Comparison of ENCODE assay signal across 27 mouse cellular contexts in the genomic region with DNA sequence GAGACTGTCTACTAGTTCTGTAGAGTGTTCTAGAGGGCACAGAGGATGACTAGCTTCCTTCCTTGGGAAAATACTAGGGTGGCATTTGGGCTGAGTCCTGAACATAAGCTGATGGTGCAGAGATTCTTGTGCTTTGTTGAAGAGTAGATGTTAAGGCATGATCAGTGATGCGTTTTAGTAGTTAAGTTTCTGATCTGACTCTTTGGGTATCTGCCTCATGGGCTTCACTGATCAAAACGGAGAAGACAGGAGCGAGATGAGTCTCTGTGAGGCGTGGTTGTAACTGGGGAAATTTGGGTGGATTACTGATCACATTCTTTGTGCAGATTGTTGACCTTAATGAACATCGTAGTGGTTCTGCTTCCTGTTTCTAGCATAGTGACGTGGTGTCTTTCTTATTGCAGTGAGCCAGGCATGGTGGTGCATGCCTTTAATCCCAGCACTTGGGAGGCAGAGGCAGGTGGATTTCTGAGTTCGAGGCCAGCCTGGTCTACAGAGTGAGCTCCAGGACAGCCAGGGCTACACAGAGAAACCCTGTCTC. TPM values are rescaled to one million over a fixed set of nuclear protein-coding genes. Genes with fewer than 3 reads are reported as not detected.
DNase-seq lines count a peak whose midpoint lies in the region; ATAC-seq lines count a peak whose summit lies in the region.
"Had no signal": no experiment of that assay in that cellular context is flagged by ENCODE, and none has a peak within 500 bp of the region (broad histone marks: within the 10 kb centered on the region; RNA-seq: fewer than 3 reads in every experiment).

No protein-coding gene starts in this region.

- peak; percentile 66 for ATAC-seq in activated CD4-positive, CD25-positive, alpha-beta regulatory T cell, adult 4 months
- peak; percentile 76 for ATAC-seq in inflammation-experienced regulatory T-cells, adult 6 months
- no peak for ATAC-seq in forebrain, embryonic 12.5 days (ENCODE audit: low FRiP score)
- ATAC-seq: forebrain, embryonic 14.5 days; forebrain, postnatal 0 days; hindbrain, postnatal 0 days; intestine, embryonic 15.5 days had no signal

- no peaks in the 10 kb centered on the region for H3K9me3 ChIP-seq in forebrain, embryonic 12.5 days
- H3K9me3 ChIP-seq in embryonic facial prominence, embryonic 10.5 days = no peaks in the 10 kb centered on the region
- H3K9me3 ChIP-seq: forebrain, embryonic 10.5 days; heart, embryonic 12.5 days; heart, embryonic 15.5 days; intestine, embryonic 15.5 days had no signal

- H3K9ac ChIP-seq in forebrain, embryonic 12.5 days = no peak overlapping the region
- H3K9ac ChIP-seq: forebrain, postnatal 0 days; heart, embryonic 12.5 days; heart, embryonic 15.5 days; hindbrain, embryonic 14.5 days; intestine, embryonic 15.5 days had no signal

- H3K27me3 ChIP-seq in forebrain, embryonic 12.5 days = no peaks in the 10 kb centered on the region
- no peaks in the 10 kb centered on the region for H3K27me3 ChIP-seq in embryonic facial prominence, embryonic 10.5 days (replicated peaks; ENCODE audit: low read depth, poor library complexity, severe bottlenecking)
- H3K27me3 ChIP-seq: heart, embryonic 12.5 days; heart, embryonic 15.5 days; intestine, embryonic 15.5 days had no signal

- no peak overlapping the region for H3K4me2 ChIP-seq in forebrain, embryonic 12.5 days
- H3K4me2 ChIP-seq: heart, embryonic 12.5 days; heart, embryonic 15.5 days; hindbrain, embryonic 14.5 days; intestine, embryonic 15.5 days had no signal

- no peak overlapping the region for H3K27ac ChIP-seq in forebrain, embryonic 12.5 days
- H3K27ac ChIP-seq in embryonic facial prominence, embryonic 10.5 days (replicated peaks) = no peak overlapping the region
- H3K27ac ChIP-seq: forebrain, embryonic 10.5 days; heart, embryonic 15.5 days; hindbrain, embryonic 14.5 days; hindbrain, postnatal 0 days; intestine, embryonic 15.5 days had no signal

- peaks cover 5% of the 10 kb centered on the region; the same call in 1 of the 2 replicates for H3K4me1 ChIP-seq in forebrain, embryonic 12.5 days
- no peaks in the 10 kb centered on the region; the same call in 1 of the 2 replicates for H3K4me1 ChIP-seq in embryonic facial prominence, embryonic 10.5 days
- H3K4me1 ChIP-seq: intestine, embryonic 15.5 days had no signal

- peak; percentile 23 for DNase-seq in CD4-positive, CD25-positive, alpha-beta regulatory T cell, adult 2 months (ENCODE audit: low read depth, low spot score)
- DNase-seq in embryonic facial prominence, embryonic 10.5 days (ENCODE audit: low spot score) = no peak
- no peak for DNase-seq in gastrocnemius, adult 18-20 months (ENCODE audit: low spot score)
- DNase-seq: adrenal gland, adult 8-10 months; adrenal gland, postnatal 25 days; cerebellum, adult 11-12 months; cerebellum, adult 8-10 months; cerebellum, postnatal 10 days; cerebellum, postnatal 36 days; embryo, embryonic 11 days; forebrain, postnatal 0 days; gastrocnemius, postnatal 10 days; gastrocnemius, postnatal 36 days; heart, adult 18-20 months; heart, postnatal 14 days; heart, postnatal 4 days; kidney, adult 11 months had no signal

- H3K36me3 ChIP-seq in forebrain, embryonic 12.5 days (replicated peaks) = peaks cover under 1% of the 10 kb centered on the region; the same call in 1 of the 2 replicates
- H3K36me3 ChIP-seq in embryonic facial prominence, embryonic 10.5 days (replicated peaks) = peaks cover 54% of the 10 kb centered on the region
- H3K36me3 ChIP-seq: heart, embryonic 15.5 days; intestine, embryonic 15.5 days had no signal

- H3K4me3 ChIP-seq in forebrain, embryonic 12.5 days (replicated peaks) = no peak overlapping the region
- no peak overlapping the region for H3K4me3 ChIP-seq in embryonic facial prominence, embryonic 10.5 days
- H3K4me3 ChIP-seq: forebrain, embryonic 10.5 days; heart, embryonic 12.5 days; heart, embryonic 15.5 days; intestine, embryonic 15.5 days had no signal

- WGBS in forebrain, embryonic 12.5 days = 93% methylated on average over 7 of the region's 7 CpGs
- 90% methylated on average over 7 of the region's 7 CpGs for WGBS in embryonic facial prominence, embryonic 10.5 days

RNA-seq across cellular contexts. Expression of a gene that starts 7.4 kb away (rescaled TPM):
- polyA plus RNA-seq in activated CD4-positive, CD25-positive, alpha-beta regulatory T cell, adult 4 months (2017; shearing (Covaris generic)) = 10 to 100 TPM; 35.1 to 41.6 TPM
- polyA plus RNA-seq in inflammation-experienced regulatory T-cells, adult 6 months (2017; shearing (Covaris generic)) = 10 to 100 TPM; 26.4 to 47.1 (median 37.0) TPM
- 82.8 and 86.9 TPM in 2 replicates for polyA plus RNA-seq in forebrain, embryonic 12.5 days (2016; fragmentation: Nextera tagmentation; extraction: Ambion mirVana)
- polyA plus RNA-seq in embryonic facial prominence, embryonic 10.5 days (2016; fragmentation: Nextera tagmentation; extraction: Ambion mirVana) = 93.3 and 103 TPM in 2 replicates
- 10 to 100 TPM; 12.2 to 12.4 TPM for total RNA-seq in gastrocnemius, adult 18-20 months (2021)

RNA-seq across cellular contexts. Expression of a gene that starts 7.4 kb away (rescaled TPM):
- polyA plus RNA-seq in activated CD4-positive, CD25-positive, alpha-beta regulatory T cell, adult 4 months (2017; shearing (Covaris generic)) = 10 to 100 TPM; 82.4 to 97.3 TPM
- polyA plus RNA-seq in inflammation-experienced regulatory T-cells, adult 6 months (2017; shearing (Covaris generic)) = 100 to 1,000 TPM in 2 of 3 experiments, 10 to 100 TPM in 1; 67.1 to 132 (median 104) TPM
- 169 and 172 TPM in 2 replicates for polyA plus RNA-seq in forebrain, embryonic 12.5 days (2016; fragmentation: Nextera tagmentation; extraction: Ambion mirVana)
- 157 and 158 TPM in 2 replicates for polyA plus RNA-seq in embryonic facial prominence, embryonic 10.5 days (2016; fragmentation: Nextera tagmentation; extraction: Ambion mirVana)
- total RNA-seq in gastrocnemius, adult 18-20 months (2021) = 100 to 1,000 TPM; 138 to 149 TPM
